Mouse (Mus musculus) midbrain, embryonic 13.5 days (tissue): ENCODE measurements around the gene Slc4a1. TPM values are rescaled to one million over a fixed set of nuclear protein-coding genes. Genes with fewer than 3 reads are reported as not detected.
A peak's percentile ranks its signal among the peaks of the same experiment; 100 is the strongest.

Source experiments
- ATAC-seq: fragments of 200-750 bp; cut with Nextera tagmentation; 2 replicates; pipeline ENCODE4 v1.8.0; 2017; ENCODE audit warnings: mild to moderate bottlenecking, moderate TSS enrichment, moderate library complexity
- H3K27ac ChIP-seq: fragments of 300-500 bp; sonication (generic); 2 replicates; pipeline ENCODE4 v1.5.1; 2015; ENCODE audit warnings: inconsistent platforms, mild to moderate bottlenecking, moderate library complexity
- H3K27me3 ChIP-seq: fragments of 300-500 bp; sonication (generic); 2 replicates; pipeline ENCODE4 v1.6.1; 2015; ENCODE audit warnings: mild to moderate bottlenecking, inconsistent platforms
- H3K36me3 ChIP-seq: fragments of 300-500 bp; sonication (generic); 2 replicates; pipeline ENCODE4 v1.6.1; 2015; ENCODE audit warnings: mild to moderate bottlenecking, inconsistent platforms
- H3K4me1 ChIP-seq: fragments of 300-500 bp; sonication (generic); replicated peaks from 2 replicates; pipeline ENCODE4 v1.6.1; 2015; ENCODE audit warnings: inconsistent platforms
- H3K4me2 ChIP-seq: fragments of 300-500 bp; sonication (generic); replicated peaks from 2 replicates; pipeline ENCODE4 v1.6.1; 2015; ENCODE audit warnings: moderate library complexity, mild to moderate bottlenecking, inconsistent platforms
- H3K4me3 ChIP-seq: fragments of 300-500 bp; sonication (generic); replicated peaks from 2 replicates; pipeline ENCODE4 v1.5.1; 2015; ENCODE audit warnings: mild to moderate bottlenecking, inconsistent platforms
- H3K9ac ChIP-seq: fragments of 300-500 bp; sonication (generic); replicated peaks from 2 replicates; pipeline ENCODE4 v1.6.1; 2015; ENCODE audit warnings: mild to moderate bottlenecking, inconsistent platforms
- H3K9me3 ChIP-seq: fragments of 300-500 bp; sonication (generic); 2 replicates; pipeline ENCODE4 v1.6.1; 2016; ENCODE audit warnings: mild to moderate bottlenecking, inconsistent platforms
- WGBS: fragments of 180-500 bp; shearing (Covaris S2); methylation state at CpG from one replicate; pipeline ENCODE4 v1.1.7; 2015; 5-methylcytosine and 5-hydroxymethylcytosine counted together
- polyA plus RNA-seq: library from polyadenylated mRNA; unstranded; fragments of >200 nt; fragmentation: Nextera tagmentation; extraction: Ambion mirVana; gene quantifications from 2 replicates; pipeline ENCODE4 v1.2.1, GENCODE M21; 2015

The Slc4a1 gene
- polyA plus RNA-seq, 1 experiment from 2014 or later = 4.8 TPM

DNA sequence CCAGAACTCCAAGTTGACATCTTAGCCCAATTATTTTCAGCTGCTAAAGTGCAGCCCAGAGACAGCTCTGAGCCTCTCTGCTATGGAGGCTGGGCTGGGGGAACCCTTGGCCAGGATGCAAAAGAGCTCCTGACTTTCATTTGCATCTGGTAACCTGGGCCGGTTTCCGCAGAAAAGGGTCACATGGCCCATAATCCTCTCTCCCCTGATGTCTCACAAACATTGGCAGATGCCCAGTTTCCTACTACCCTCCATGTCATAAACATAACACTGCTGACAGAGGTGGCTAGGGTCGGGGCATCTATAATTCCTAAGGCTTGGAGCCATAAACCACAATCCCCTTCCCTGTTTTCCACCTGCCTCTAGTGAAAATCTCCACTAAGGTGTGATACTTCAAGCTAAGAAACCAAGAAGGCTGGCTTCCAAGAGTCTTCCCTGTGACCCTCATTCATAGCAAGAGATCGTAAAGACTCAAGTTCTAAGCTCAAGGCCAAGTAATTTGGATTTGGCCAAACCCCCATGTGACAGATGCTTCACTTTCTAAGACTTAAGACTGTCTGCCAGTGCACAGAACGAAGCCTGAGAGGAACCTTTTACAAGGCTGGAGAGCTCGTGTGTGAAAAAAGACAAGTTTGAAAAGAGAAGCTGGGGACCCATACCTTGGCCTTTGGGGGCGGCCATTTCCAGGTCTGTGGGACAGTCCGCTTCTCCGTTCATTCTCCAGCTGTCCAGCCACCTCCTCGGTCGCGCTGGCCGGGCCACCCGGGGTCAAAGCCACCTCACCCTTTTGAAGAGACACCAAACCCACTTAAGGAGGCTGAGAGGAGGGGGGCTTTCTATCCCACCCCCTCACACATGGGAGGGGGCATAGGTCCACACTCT is 50.1 kb downstream of the Slc4a1 start:
- 9% methylated on average over 14 of the region's 14 CpGs for WGBS
- Histone ChIP-seq H3K36me3 (peaks cover 46% of the 10 kb centered on the region), H3K27ac (peak overlapping the region; percentile 100), H3K4me3 (peak overlapping the region; percentile 99), H3K4me1 (peaks cover 30% of the 10 kb centered on the region), H3K9me3 (no peaks in the 10 kb centered on the region), H3K9ac (peak overlapping the region; percentile 100), H3K27me3 (no peaks in the 10 kb centered on the region), H3K4me2 (peak overlapping the region; percentile 92)
- ATAC-seq = no peak

DNA sequence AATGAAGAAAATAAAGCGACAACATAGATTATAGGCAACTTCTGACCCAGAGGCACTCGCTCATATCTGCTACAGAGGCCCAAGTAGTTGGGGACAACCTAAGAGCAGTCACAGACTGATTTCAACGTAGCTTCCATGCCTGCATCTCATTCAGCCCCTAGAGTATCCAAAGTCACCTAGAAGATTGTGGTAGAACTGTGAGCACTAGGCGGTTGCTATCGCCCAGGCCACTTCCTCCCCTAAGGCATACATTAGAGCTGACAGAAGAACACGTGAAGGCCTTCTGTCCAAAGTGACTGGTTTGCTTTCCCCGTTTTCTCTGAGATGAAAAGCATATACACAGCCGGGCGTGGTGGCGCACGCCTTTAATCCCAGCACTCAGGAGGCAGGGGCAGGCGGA is 51.7 kb downstream of the Slc4a1 start:
- ATAC-seq = no peak
- peaks cover 60% of the 10 kb centered on the region for H3K36me3 ChIP-seq

GRCm38 (mm10) chr11:102312586-102312985 is 53.4 kb downstream of the Slc4a1 start:
- peaks cover 43% of the 10 kb centered on the region for H3K4me1 ChIP-seq
- WGBS = 90% methylated on average over 6 of the region's 6 CpGs
- H3K9me3 ChIP-seq = no peaks in the 10 kb centered on the region
- no peak overlapping the region for H3K4me2 ChIP-seq
- H3K9ac ChIP-seq = no peak overlapping the region
- ATAC-seq = no peak
- no peak overlapping the region for H3K27ac ChIP-seq
- H3K27me3 ChIP-seq = no peaks in the 10 kb centered on the region
- H3K36me3 ChIP-seq = peaks cover 68% of the 10 kb centered on the region
- H3K4me3 ChIP-seq = no peak overlapping the region

More for the DNA sequence above, 51.7 kb downstream of the Slc4a1 start:
- Histone ChIP-seq H3K9me3 (no peaks in the 10 kb centered on the region), H3K27me3 (no peaks in the 10 kb centered on the region), H3K4me3 (no peak overlapping the region), H3K4me1 (peaks cover 36% of the 10 kb centered on the region), H3K4me2 (no peak overlapping the region), H3K27ac (no peak overlapping the region), H3K9ac (no peak overlapping the region)
- 90% methylated on average over 12 of the region's 12 CpGs for WGBS

DNA sequence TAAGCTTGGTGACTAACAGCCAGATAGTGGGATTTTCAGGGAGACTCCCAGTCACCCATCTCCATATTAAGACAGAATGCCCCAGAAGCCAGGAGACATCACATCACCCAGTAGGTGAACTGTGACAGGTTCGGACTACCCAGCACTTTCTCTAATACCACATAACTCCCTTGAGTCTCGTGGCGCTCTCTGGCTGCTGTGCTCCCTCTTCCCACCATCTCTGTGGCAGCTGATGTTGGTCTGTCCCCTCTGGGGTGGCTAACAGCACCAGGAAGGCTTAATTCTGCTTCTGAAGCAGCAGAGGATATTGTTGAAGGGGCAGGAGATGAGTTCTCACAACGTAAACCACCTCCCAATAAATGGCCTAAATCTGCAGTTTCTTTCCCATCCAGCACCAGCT is 54.0 kb downstream of the Slc4a1 start:
- WGBS = 80% methylated on average over 4 of the region's 4 CpGs

GRCm38 (mm10) chr11:102310768-102311695 is 55.0 kb downstream of the Slc4a1 start:
- no peak overlapping the region for H3K4me3 ChIP-seq
- whole genome bisulfite sequencing = 44% methylated on average over 38 of the region's 38 CpGs
- H3K9me3 ChIP-seq = no peaks in the 10 kb centered on the region
- no peak overlapping the region for H3K4me2 ChIP-seq
- no peak overlapping the region for H3K27ac ChIP-seq
- peak overlapping the region; percentile 28 for H3K9ac ChIP-seq
- H3K36me3 ChIP-seq = peaks cover 84% of the 10 kb centered on the region
- peaks cover 38% of the 10 kb centered on the region for H3K4me1 ChIP-seq
- no peaks in the 10 kb centered on the region for H3K27me3 ChIP-seq
- no peak for ATAC-seq

More for the DNA sequence above, 54.0 kb downstream of the Slc4a1 start:
- H3K9ac ChIP-seq = no peak overlapping the region
- H3K4me2 ChIP-seq = no peak overlapping the region
- H3K27ac ChIP-seq = no peak overlapping the region
- H3K27me3 ChIP-seq = no peaks in the 10 kb centered on the region
- ATAC-seq = no peak
- no peaks in the 10 kb centered on the region for H3K9me3 ChIP-seq
- peaks cover 75% of the 10 kb centered on the region for H3K36me3 ChIP-seq
- H3K4me1 ChIP-seq = peaks cover 43% of the 10 kb centered on the region
- H3K4me3 ChIP-seq = no peak overlapping the region

- H3K9me3 ChIP-seq = no peaks in the 10 kb centered on the region
- ATAC-seq = no peak
- H3K27me3 ChIP-seq = no peaks in the 10 kb centered on the region
- peak overlapping the region; percentile 57 for H3K27ac ChIP-seq
- H3K4me2 ChIP-seq = peak overlapping the region; percentile 50
- H3K4me1 ChIP-seq = peaks cover 28% of the 10 kb centered on the region
- 89% methylated on average over 22 of the region's 22 CpGs for WGBS
- no peak overlapping the region; the same call in 1 of the 2 replicates for H3K9ac ChIP-seq
- H3K4me3 ChIP-seq = peak overlapping the region; percentile 27
- peaks cover 82% of the 10 kb centered on the region for H3K36me3 ChIP-seq
Observed at GRCm38 (mm10) chr11:102309821-102310617, 56.0 kb downstream of the Slc4a1 start.

DNA sequence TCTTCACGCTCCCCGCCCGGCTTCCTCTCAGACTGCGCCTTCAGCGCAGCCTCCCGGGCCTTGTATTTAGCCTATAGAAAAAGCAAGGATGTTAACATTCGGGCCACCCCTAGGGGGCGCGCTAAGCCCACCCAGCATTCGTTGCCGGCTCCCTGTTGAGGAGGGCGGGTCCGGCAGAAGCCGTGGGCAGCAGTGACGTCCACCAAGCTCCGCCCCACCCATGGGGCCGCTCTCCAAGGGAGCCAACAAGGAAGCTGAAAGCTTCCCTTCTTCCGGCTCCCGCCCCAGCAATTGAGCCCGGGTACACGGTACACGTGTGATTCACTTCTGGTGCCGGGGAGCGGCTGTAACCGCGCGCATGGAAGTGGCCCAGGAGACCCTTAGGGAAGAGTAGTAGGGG is 57.0 kb downstream of the Slc4a1 start:
- Histone ChIP-seq H3K9ac (peak overlapping the region; percentile 8; the same call in 1 of the 2 replicates), H3K4me2 (peak overlapping the region; percentile 50), H3K27me3 (no peaks in the 10 kb centered on the region), H3K4me3 (peak overlapping the region; percentile 27), H3K27ac (peak overlapping the region; percentile 57), H3K36me3 (peaks cover 72% of the 10 kb centered on the region), H3K4me1 (peaks cover 24% of the 10 kb centered on the region), H3K9me3 (no peaks in the 10 kb centered on the region)
- ATAC-seq = peak; percentile 93
- under 1% methylated on average over 27 of the region's 27 CpGs for WGBS

DNA sequence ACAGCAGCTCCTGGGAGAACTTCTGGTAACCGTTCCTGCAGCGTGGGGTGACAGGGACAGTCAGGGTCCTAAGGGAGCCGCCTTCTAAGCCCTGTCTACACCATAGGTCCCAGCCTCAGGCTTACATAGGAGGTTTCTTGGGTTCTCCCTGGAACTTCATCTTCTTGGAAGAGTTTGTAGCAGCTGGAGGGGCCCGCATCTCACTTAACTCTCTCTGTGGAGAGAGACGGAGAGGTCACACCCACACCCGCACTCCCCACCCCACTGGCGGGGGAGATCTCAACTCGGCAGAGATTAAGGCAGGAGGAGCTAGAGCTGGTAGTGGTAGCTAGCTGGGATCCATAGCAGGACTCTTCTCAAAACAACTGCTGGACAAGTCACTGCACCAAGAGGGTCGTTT is 57.9 kb downstream of the Slc4a1 start:
- Histone ChIP-seq H3K9me3 (no peaks in the 10 kb centered on the region), H3K4me1 (peaks cover 24% of the 10 kb centered on the region), H3K27me3 (no peaks in the 10 kb centered on the region), H3K4me3 (no peak overlapping the region), H3K27ac (no peak overlapping the region), H3K36me3 (peaks cover 63% of the 10 kb centered on the region), H3K9ac (no peak overlapping the region), H3K4me2 (no peak overlapping the region)
- 85% methylated on average over 9 of the region's 9 CpGs for WGBS
- no peak for ATAC-seq

- 63% methylated on average over 2 of the region's 3 CpGs for WGBS
- no peak overlapping the region for H3K27ac ChIP-seq
Observed at GRCm38 (mm10) chr11:102305359-102305758, 60.6 kb downstream of the Slc4a1 start.

GRCm38 (mm10) chr11:102304141-102304540 is 61.9 kb downstream of the Slc4a1 start:
- H3K9me3 ChIP-seq = no peaks in the 10 kb centered on the region
- H3K27ac ChIP-seq = no peak overlapping the region
- ATAC-seq = no peak
- H3K36me3 ChIP-seq = peaks cover 26% of the 10 kb centered on the region
- H3K4me2 ChIP-seq = no peak overlapping the region
- no peak overlapping the region for H3K4me3 ChIP-seq
- no peak overlapping the region for H3K9ac ChIP-seq
- H3K27me3 ChIP-seq = no peaks in the 10 kb centered on the region
- peaks cover 5% of the 10 kb centered on the region for H3K4me1 ChIP-seq
- WGBS = 54% methylated on average over 2 of the region's 2 CpGs

More at GRCm38 (mm10) chr11:102305359-102305758, 60.6 kb downstream of the Slc4a1 start:
- Histone ChIP-seq H3K9ac (no peak overlapping the region), H3K4me1 (peaks cover 14% of the 10 kb centered on the region), H3K9me3 (no peaks in the 10 kb centered on the region), H3K4me2 (no peak overlapping the region), H3K27me3 (no peaks in the 10 kb centered on the region), H3K36me3 (peaks cover 37% of the 10 kb centered on the region), H3K4me3 (no peak overlapping the region)
- ATAC-seq = no peak

- 7% methylated on average over 1 of the region's 1 CpGs for WGBS
- Histone ChIP-seq H3K27me3 (no peaks in the 10 kb centered on the region), H3K36me3 (no peaks in the 10 kb centered on the region), H3K4me1 (peaks cover 18% of the 10 kb centered on the region), H3K4me3 (no peak overlapping the region), H3K9ac (no peak overlapping the region), H3K4me2 (no peak overlapping the region), H3K9me3 (no peaks in the 10 kb centered on the region), H3K27ac (no peak overlapping the region)
- ATAC-seq = no peak
Observed at GRCm38 (mm10) chr11:102299839-102300238, 66.2 kb downstream of the Slc4a1 start.
